Mouse (Mus musculus): ENCODE results near the gene Bmpr1b.

Bmpr1b gene

GRCm38 (mm10) chr3:141818615-141819312, 350.5 kb downstream of the Bmpr1b start:
- no peak for DNase-seq (ENCODE audit: low spot score in 2 of 2)

- no peak for DNase-seq (ENCODE audit: low spot score in 2 of 2)
Measured at GRCm38 (mm10) chr3:141814776-141815175, 354.4 kb downstream of the Bmpr1b start.

GRCm38 (mm10) chr3:141811348-141811747, 357.9 kb downstream of the Bmpr1b start:
- no peak for DNase-seq (ENCODE audit: low spot score in 2 of 2)

- no peak for DNase-seq (ENCODE audit: low spot score in 2 of 2)
Measured at GRCm38 (mm10) chr3:141810944-141811343, 358.3 kb downstream of the Bmpr1b start.

- DNase-seq (ENCODE audit: low spot score in 2 of 2), result no peak
Measured at GRCm38 (mm10) chr3:141809581-141809980, 359.6 kb downstream of the Bmpr1b start.

GRCm38 (mm10) chr3:141804133-141804532, 365.1 kb downstream of the Bmpr1b start:
- no peak for DNase-seq (ENCODE audit: low spot score in 2 of 2)

GRCm38 (mm10) chr3:141797789-141798188, 371.4 kb downstream of the Bmpr1b start:
- no peak for DNase-seq (ENCODE audit: low spot score in 2 of 2)

- DNase-seq (ENCODE audit: low spot score in 2 of 2), result no peak
Measured at GRCm38 (mm10) chr3:141797372-141797771, 371.9 kb downstream of the Bmpr1b start.

GRCm38 (mm10) chr3:141794371-141794770, 374.9 kb downstream of the Bmpr1b start:
- DNase-seq (ENCODE audit: low spot score in 2 of 2), result no peak

GRCm38 (mm10) chr3:141793755-141794154, 375.5 kb downstream of the Bmpr1b start:
- DNase-seq (ENCODE audit: low spot score in 2 of 2), result no peak

GRCm38 (mm10) chr3:141792106-141792505, 377.1 kb downstream of the Bmpr1b start:
- no peak for DNase-seq (ENCODE audit: low spot score in 2 of 2)

- DNase-seq (ENCODE audit: low spot score in 2 of 2), result no peak
Measured at GRCm38 (mm10) chr3:141791026-141791780, 378.0 kb downstream of the Bmpr1b start.
